Mouse (Mus musculus) subcutaneous adipose tissue, adult 2 months (tissue): ENCODE results near the gene Pgbd5. TPM values are rescaled to one million over a fixed set of nuclear protein-coding genes. Genes with fewer than 3 reads are reported as not detected.

Experiments
- polyA plus RNA-seq: library from polyadenylated mRNA; depleted of rRNA; stranded (reverse); fragments of >200 nt; gene quantifications from 2 replicates; pipeline ENCODE4 v1.2.3, GENCODE M21; 2012; ENCODE audit warnings: low replicate concordance; rRNA removed

Pgbd5 gene
- polyA plus RNA-seq = 0.83 and 13.1 TPM in 2 replicates

GRCm38 (mm10) chr8:124439558-124439957, at the start of gene Pgbd5:
Pgbd5 (minus strand) TSS chr8:124439658.

Other genes starting within 250 kb of the Pgbd5 start
- gene Galnt2, start 208.3 kb downstream of the Pgbd5 start, polyA plus RNA-seq = 23.6 and 33.6 TPM in 2 replicates
- 31.1 and 32.8 TPM in 2 replicates for gene Cog2, start 81.1 kb upstream of the Pgbd5 start, polyA plus RNA-seq
- 42.8 and 211 TPM in 2 replicates for gene Agt, start 130.0 kb upstream of the Pgbd5 start, polyA plus RNA-seq
- gene Capn9, start 136.5 kb upstream of the Pgbd5 start, polyA plus RNA-seq = 0.15 and 0.83 TPM in 2 replicates
- 35.1 and 82.0 TPM in 2 replicates for gene 2310022B05Rik, start 223.7 kb upstream of the Pgbd5 start, polyA plus RNA-seq